Mouse (Mus musculus): ENCODE measurements around the gene 5730480H06Rik. TPM values are rescaled to one million over a fixed set of nuclear protein-coding genes. Genes with fewer than 3 reads are reported as not detected.

5730480H06Rik gene
- total RNA-seq (2021) = 14.2 and 16.2 TPM in 2 replicates
- long read RNA-seq, experiment 1, transcript 5730480H06Rik-201 (9 exons, 1,616 nt) = major isoform, 8 of 14 reads
- long read RNA-seq, experiment 1, partial matches to known transcripts = 0 of 14 reads
- long read RNA-seq, experiment 1, other reads (novel, unspliced or antisense) = 6 of 14 reads
- long read RNA-seq, experiment 2, transcript 5730480H06Rik-201 (9 exons, 1,616 nt) = major isoform, 6 of 8 reads
- long read RNA-seq, experiment 2, partial matches to known transcripts = 0 of 8 reads
- long read RNA-seq, experiment 2, other reads (novel, unspliced or antisense) = 1 of 8 reads

GRCm38 (mm10) chr5:48327652-48328051 is at the start of gene 5730480H06Rik:
Gene 5730480H06Rik (plus strand): TSS chr5:48327952.
- no peak for DNase-seq

GRCm38 (mm10) chr5:48301186-48301585 is 26.6 kb upstream of the 5730480H06Rik start:
- DNase-seq = no peak

GRCm38 (mm10) chr5:48315057-48315602 is 12.6 kb upstream of the 5730480H06Rik start:
- DNase-seq = no peak

- DNase-seq = no peak
Observed at GRCm38 (mm10) chr5:48320597-48320996, 7.2 kb upstream of the 5730480H06Rik start.

GRCm38 (mm10) chr5:48326221-48326620 is 1.5 kb upstream of the 5730480H06Rik start:
- DNase-seq = no peak

GRCm38 (mm10) chr5:48329751-48330150 is 2.0 kb downstream of the 5730480H06Rik start:
- DNase-seq = no peak

GRCm38 (mm10) chr5:48330817-48331216 is 3.1 kb downstream of the 5730480H06Rik start:
- no peak for DNase-seq

- peak; percentile 14 for DNase-seq
Observed at GRCm38 (mm10) chr5:48331441-48331840, 3.7 kb downstream of the 5730480H06Rik start.

- DNase-seq = no peak
Observed at GRCm38 (mm10) chr5:48333407-48333806, 5.7 kb downstream of the 5730480H06Rik start.

- peak; percentile 13 for DNase-seq
Observed at GRCm38 (mm10) chr5:48333884-48334513, 6.2 kb downstream of the 5730480H06Rik start.

GRCm38 (mm10) chr5:48340808-48341433 is 13.2 kb downstream of the 5730480H06Rik start:
- DNase-seq = no peak

- DNase-seq = peak; percentile 6
Observed at GRCm38 (mm10) chr5:48345095-48345982, 17.6 kb downstream of the 5730480H06Rik start.

GRCm38 (mm10) chr5:48345983-48346648 is 18.4 kb downstream of the 5730480H06Rik start:
- DNase-seq = no peak

GRCm38 (mm10) chr5:48349309-48349708 is 21.6 kb downstream of the 5730480H06Rik start:
- DNase-seq = no peak

GRCm38 (mm10) chr5:48371890-48372766 is 44.4 kb downstream of the 5730480H06Rik start:
- peak; percentile 96 for DNase-seq

- no peak for DNase-seq
Observed at GRCm38 (mm10) chr5:48402497-48402896, 74.7 kb downstream of the 5730480H06Rik start.

- DNase-seq = no peak
Observed at GRCm38 (mm10) chr5:48408276-48408675, 80.5 kb downstream of the 5730480H06Rik start.

GRCm38 (mm10) chr5:48410348-48410747 is 82.6 kb downstream of the 5730480H06Rik start:
- peak; percentile 71 for DNase-seq

GRCm38 (mm10) chr5:48411462-48411861 is 83.7 kb downstream of the 5730480H06Rik start:
- DNase-seq = no peak

- DNase-seq = peak; percentile 33
Observed at GRCm38 (mm10) chr5:48412261-48412660, 84.5 kb downstream of the 5730480H06Rik start.

Data from adrenal gland, postnatal 14 days (tissue).